Mouse (Mus musculus) layer of hippocampus, adult 11-12 months (tissue): Measurements from ENCODE around the gene Slc29a1.
A peak's percentile ranks its signal among the peaks of the same experiment; 100 is the strongest.

Source experiments
- DNase-seq: peaks from one replicate; pipeline ENCODE4 v3.0.0; 2022; ENCODE audit warnings: low spot score

Gene Slc29a1

GRCm38 (mm10) chr17:45569999-45570398, 29.4 kb downstream of the Slc29a1 start:
- DNase-seq = no peak

DNA sequence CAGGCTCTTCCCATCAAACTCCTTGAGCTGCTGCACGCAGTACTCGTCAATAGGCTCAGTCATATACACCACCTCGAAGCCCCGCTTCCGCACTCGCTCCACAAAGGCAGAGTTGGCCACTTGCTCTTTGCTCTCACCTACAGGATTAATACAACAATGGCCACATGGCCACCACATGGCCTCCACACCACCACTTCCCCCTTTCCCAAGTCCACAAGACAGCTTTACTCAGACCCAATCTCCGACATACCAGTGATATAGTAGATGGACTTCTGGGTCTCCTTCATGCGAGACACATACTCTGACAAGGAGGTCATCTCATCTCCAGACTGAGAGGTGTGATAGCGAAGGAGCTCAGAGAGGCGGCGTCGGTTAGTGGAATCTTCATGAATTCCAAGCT, 30.4 kb downstream of the Slc29a1 start:
- no peak for DNase-seq

- no peak for DNase-seq
Observed at GRCm38 (mm10) chr17:45567162-45567601, 32.2 kb downstream of the Slc29a1 start.

DNA sequence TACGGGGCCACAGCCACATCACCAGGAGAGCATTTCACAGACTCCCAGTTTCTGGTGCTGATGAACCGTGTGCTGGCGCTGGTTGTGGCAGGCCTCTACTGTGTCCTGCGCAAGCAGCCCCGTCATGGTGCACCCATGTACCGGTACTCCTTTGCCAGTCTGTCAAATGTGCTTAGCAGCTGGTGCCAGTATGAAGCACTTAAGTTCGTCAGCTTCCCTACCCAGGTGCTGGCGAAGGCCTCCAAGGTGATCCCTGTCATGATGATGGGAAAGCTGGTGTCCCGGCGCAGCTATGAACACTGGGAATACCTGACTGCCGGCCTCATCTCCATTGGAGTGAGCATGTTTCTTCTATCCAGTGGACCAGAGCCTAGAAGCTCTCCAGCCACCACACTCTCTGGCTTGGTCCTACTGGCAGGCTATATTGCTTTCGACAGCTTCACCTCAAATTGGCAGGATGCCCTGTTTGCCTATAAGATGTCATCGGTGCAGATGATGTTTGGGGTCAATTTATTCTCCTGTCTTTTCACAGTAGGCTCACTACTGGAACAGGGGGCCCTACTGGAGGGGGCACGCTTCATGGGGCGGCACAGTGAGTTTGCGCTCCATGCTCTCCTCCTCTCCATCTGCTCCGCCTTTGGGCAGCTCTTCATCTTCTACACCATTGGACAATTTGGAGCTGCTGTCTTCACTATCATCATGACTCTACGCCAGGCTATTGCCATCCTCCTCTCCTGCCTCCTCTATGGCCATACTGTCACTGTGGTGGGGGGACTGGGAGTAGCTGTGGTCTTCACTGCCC, 32.8 kb downstream of the Slc29a1 start:
- DNase-seq = no peak

GRCm38 (mm10) chr17:45566031-45566359, 33.4 kb downstream of the Slc29a1 start:
- DNase-seq = no peak

GRCm38 (mm10) chr17:45565103-45565502, 34.3 kb downstream of the Slc29a1 start:
- no peak for DNase-seq

- no peak for DNase-seq
Observed at GRCm38 (mm10) chr17:45564531-45565084, 34.8 kb downstream of the Slc29a1 start.

DNA sequence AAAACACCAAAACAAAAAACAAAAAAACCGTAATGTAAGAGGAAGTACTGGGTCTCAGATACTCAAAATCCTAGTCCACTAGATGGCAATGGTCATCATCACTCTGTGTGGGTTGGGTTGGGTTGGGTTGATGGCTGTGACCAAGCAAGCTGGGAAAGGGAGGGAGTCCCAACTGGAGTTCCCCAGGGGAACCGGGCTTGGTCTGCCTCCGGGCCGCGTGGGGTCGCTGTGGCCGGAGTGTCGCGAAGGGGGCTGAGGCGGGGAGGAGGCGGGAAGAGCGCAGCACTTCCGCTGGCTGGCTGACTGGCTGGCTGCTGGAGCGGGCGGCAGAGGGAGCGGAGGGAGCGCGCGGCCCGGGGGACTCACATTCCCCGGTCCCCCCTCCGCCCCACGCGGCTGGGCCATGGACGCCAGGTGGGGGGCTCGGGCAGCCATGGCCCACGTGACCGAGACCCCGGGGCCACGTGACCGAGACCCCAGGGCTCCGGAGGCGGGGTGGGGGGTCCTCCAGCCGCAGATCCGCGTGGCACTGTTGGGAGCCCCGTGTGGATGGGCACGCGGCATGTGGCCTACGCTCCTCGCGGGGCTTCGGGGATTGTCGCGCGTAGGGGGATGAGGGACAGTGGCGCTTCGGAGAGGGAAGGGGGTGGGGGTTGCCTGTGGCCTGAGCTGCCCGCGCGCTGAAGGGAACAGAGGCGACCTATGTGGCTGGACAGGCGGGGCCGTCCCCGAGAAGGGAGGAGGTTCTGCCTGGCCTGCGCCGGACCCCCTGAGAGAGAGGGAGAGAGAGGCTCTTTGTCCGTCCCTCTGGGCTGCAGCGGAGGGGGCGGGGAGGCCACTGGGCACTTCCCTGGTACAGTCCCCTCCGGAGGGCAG, 35.5 kb downstream of the Slc29a1 start, which contains the start of gene Slc35b2:
TSS of gene Slc35b2 (plus strand) at position 220 of the 876 bp plus-strand sequence.
- DNase-seq = peak; percentile 89

- DNase-seq = no peak
Observed at GRCm38 (mm10) chr17:45563216-45563615, 36.2 kb downstream of the Slc29a1 start.

DNA sequence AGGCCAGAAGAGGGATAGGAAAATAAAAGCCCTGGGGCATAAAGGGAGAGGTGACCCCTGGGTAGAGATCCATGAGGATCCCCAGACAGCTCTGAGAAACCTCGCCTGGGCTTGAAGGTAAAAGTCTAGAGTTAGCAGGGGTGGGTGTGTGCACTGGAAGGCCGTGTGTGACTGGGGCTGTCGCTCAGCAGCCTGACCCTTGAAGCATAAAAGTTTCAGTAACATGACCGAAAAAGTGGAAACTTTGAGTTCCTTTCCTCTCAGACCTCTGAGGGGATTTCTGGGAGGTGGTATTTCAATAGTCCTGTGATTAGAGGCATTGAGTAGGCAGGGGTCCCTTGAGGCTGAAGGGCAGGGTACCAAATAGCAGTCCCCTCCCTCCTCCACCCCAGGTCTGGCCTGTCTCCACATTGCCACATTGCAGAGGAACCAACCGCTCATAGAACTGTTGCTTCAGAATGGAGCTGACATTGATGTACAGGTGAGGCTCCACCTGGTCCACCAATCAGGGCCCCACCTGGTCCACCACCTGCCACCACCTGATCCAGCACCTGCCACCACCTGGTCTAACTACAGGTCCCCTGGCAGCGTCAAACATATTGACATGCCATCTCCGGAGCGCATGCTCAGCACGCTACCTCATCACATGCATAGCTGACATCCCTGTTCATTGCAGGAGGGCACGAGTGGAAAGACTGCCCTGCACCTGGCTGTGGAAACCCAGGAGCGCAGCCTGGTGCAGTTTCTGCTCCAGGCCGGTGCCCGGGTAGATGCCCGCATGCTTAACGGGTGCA, 39.5 kb downstream of the Slc29a1 start:
- no peak for DNase-seq

DNA sequence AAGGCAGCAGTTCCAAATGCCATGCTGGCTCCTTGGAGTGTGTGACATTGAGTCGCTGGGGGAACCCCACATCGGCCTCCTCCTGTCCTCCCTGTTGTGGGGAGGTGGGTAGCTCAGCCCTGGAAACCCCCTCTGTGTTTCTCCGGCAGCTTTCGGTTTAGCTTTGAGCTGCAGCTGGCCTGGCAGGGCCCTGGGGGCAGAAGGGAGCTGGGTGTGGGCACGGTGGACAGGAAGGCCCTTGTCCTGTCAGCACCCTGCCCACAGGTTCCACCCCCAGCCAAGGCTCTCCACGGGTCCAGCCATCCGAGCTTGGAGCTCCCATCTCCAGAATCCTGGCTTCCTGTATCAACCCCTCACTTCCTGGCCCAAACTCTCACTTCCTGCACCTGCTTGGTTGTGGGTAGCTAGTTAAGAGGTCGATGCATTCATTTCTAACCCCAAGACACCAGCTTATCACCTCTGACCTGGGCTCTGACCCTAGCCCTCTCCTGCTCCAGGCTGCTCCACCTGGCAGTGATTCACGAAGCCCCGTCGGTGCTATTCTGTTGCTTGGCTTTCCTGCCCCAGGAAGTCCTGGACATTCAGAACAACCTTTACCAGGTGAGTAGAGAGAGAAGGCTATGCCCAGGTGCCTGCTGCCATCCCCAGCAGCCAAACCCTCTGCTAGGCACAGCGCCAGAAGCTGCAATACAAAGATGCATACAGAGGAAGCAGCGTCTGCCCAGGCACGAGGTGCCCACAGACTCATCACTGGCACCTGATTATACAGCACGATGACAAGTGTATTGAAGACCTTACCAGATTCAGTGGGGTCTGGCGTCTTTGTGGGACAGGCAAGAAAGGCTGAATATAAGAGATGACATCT, 41.2 kb downstream of the Slc29a1 start:
- no peak for DNase-seq

- no peak for DNase-seq
Observed at GRCm38 (mm10) chr17:45557246-45557824, 42.1 kb downstream of the Slc29a1 start.

DNA sequence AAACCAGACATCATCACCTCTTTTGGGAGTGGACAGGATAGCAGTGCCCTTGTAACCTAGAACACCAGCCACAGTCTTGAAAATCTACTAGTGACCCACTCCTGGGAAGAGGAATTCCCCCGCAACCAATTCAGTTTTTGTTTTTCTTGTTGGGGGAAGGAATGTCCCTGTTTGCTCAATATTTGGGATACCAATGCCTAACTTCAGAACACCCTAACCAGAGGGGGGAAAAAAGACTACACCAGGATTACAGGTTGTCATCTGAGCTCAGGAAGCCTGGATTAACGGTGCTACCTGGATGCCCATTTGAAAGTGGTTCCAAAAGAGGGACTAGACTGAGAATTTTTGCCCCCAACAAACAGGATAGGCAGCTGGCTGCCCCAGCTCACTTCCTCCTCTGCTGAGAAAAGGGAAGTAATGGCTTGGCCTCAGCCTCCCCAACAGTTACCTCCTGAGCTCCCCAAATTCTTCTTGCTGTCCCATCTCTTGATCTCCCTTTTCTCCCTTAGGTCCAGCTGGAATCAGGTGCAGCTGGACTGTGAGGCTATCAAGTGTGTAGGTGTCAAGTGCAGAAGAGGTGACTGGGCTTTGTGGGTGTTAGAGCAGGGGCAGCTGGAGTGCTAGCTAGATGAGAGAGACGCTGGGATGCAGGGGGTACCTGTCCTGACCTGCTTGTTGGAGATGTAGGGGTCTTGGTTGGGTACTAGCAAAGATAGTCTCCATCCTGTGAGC, 42.7 kb downstream of the Slc29a1 start:
- no peak for DNase-seq

- no peak for DNase-seq
Observed at GRCm38 (mm10) chr17:45556107-45556489, 43.3 kb downstream of the Slc29a1 start.

DNA sequence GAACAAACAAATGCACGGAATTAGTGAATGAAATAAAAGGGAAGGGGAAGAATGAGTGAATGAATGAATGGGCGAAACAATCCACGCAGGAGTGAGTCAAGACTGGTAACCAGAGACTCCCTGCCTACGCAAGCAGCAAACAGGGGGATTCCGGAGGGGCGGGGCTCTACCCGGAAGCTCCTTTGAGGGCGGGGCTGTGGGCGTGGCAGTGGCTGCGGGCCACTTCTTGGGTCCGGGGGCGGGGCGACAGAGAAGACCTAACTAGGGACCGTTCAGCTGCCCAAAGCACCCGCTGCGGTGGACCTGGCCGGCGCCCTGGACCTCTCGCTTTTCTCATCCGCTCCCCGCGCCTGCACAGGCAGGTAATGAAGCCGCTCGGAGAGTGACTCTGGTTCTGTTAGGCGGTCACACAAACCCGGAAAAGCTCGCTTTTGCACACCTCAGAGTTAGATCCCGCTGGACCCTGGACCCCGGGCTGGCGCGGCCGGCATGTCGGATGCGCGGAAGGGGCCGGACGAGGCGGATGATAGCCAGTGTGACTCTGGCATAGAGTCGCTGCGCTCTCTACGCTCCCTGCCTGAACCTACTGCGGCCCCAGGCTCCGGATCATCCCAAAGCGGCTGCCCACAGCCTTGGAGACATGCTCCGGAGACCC, 43.8 kb downstream of the Slc29a1 start, which contains the start of gene Nfkbie:
TSS of gene Nfkbie (plus strand) at position 252 of the 655 bp plus-strand sequence.
- DNase-seq = peak; percentile 89

DNA sequence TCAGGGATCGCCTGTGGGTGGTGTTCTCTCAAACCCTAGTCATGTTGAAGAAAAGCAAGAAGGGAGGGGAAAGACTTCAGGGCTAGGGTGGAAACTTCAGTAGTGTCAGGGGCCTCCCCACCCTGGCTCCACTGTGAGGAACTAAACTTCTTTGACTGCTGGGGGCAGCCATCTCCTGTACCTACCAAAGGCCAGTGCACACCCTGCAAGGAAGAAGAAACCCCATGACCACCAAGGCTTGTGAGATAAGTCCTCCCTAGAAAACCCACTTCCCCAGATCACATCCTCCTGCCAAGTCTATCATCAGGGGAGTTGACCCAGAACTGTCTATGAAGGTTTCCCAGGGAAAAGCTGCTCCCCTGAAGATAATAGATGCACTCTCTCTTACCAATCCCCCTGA, 45.0 kb downstream of the Slc29a1 start:
- no peak for DNase-seq

DNA sequence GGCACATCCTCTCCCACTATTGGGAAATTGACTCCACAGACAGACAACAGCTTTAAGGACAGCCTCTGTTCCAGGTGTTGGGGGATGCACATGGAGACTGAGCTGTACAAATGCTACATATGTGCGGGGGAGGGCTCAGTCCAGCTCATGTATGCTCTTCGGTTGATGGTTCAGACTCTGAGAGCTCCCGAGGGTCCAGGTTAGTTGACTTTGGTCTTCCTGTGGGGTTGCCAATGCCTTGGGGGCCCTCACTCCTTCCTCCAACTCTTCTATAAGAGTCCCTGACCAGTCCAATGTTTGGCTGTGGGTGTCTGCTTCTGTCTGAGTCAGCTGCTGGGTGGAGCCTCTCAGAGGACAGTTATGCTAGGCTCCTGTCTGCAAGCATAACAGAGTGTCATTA, 46.3 kb downstream of the Slc29a1 start:
- DNase-seq = no peak

- peak; percentile 88 for DNase-seq
Observed at GRCm38 (mm10) chr17:45551816-45552451, 47.5 kb downstream of the Slc29a1 start.
